Mouse (Mus musculus) gastrocnemius, postnatal 10 days (tissue): Measurements from ENCODE around the gene Gm21760. TPM values are rescaled to one million over a fixed set of nuclear protein-coding genes. Genes with fewer than 3 reads are reported as not detected.
"Not testable (repeated sequence)": the region's sequence is repeated elsewhere in the genome, so short reads cannot be mapped to it uniquely, and the experiment has no call there.

Experiments used
- DNase-seq: peaks from one replicate; pipeline ENCODE4 v3.0.0; 2021; ENCODE audit warnings: mixed read lengths
- long read RNA-seq, 2 experiments: library from polyadenylated mRNA; stranded (forward); transcript quantifications; one replicate each; pipeline ENCODE4 v2.0.0; 2021
- total RNA-seq, 2 experiments: library from RNA; stranded (reverse); gene quantifications; 2 replicates each; pipeline ENCODE4 v1.2.3; 2021

Gm21760 gene
- not detected for total RNA-seq
- long read RNA-seq, experiment 1, result 0 reads
- long read RNA-seq, experiment 2, result 0 reads

DNA sequence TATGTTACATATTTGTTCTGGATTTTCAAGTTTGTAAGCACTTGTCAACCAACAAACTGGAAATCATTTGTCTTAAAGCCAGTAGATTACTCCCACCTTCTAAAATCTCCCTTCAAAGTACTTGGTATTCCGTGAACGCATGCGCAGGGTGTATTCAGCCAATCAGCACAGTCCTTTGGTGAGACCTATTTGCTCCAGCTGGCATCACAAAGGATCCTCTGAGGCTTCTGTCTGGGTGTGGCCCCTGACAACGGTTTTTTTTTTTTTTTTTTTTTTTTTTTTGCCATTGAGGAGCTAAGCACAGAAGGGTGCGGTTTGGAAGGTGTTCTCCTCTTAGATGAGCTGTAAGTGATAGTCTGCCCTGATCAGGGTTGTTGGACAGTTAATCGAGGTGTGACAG is at the start of gene Gm21760:
Gene Gm21760 (plus strand): TSS at position 301 of the 400 bp plus-strand sequence.
- not testable (repeated sequence) for DNase-seq
